Comparison of ENCODE assay signal across 8 mouse cellular contexts in the genomic region with DNA sequence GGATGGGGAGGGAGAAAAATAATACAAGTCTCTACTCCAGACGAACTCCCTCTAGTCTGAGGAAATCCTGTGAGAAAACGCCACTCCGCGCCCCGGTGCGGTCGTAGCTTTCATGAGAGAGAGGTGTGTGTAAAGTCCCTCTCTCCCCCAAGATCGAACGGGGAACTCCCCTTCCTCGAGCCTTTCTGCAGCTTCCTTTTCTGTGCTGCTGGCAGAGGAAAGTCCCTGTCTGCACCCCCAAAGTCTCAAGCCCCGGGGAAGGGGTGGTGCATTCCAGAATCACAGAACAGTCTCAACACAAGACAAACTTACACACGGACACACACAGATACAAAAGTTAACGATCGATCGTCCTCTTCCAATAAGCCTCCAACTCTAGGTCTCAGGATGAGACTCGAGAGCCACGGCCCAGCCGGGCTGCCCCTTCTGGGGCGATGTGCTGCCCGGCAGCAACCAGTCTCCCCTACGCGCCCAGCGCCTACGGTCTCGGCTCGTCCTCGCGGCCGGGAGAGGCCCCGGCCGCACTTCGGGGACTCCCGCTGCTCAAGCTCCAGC. TPM values are rescaled to one million over a fixed set of nuclear protein-coding genes. Genes with fewer than 3 reads are reported as not detected.
DNase-seq lines count a peak whose midpoint lies in the region; ATAC-seq and TF ChIP-seq lines count a peak whose summit lies in the region.

No protein-coding gene starts in this region.

- DNase-seq in urinary bladder, postnatal 14 days (ENCODE audit: low spot score): peak; percentile 53
- no peak for DNase-seq in urinary bladder, postnatal 36 days (ENCODE audit: low spot score in 2 of 2)
- DNase-seq in c-Kit-positive CD71-positive TER-119-negative erythroid progenitor cells, embryonic 14.5 days (ENCODE audit: low read depth): peak; percentile 53
- DNase-seq in heart, adult 9 months (ENCODE audit: low spot score in 2 of 2): peak; percentile 60 to 71
- DNase-seq in kidney, postnatal 0 days (ENCODE audit: low spot score): peak; percentile 71
- DNase-seq in spleen, adult 2 months (ENCODE audit: low read depth in 1 of 2, low spot score in 2 of 2): peak; percentile 79 to 85
- DNase-seq in cerebellum, adult 9-10 months: no peak

- peaks cover 9% of the 10 kb centered on the region for H3K4me1 ChIP-seq in kidney, postnatal 0 days (replicated peaks; ENCODE audit: insufficient read depth, low read length)
- peaks cover 8% of the 10 kb centered on the region; the same call in 1 of the 2 replicates for H3K4me1 ChIP-seq in spleen, adult 2 months (ENCODE audit: control insufficient read depth, insufficient read depth, insufficient read length)

- no peaks in the 10 kb centered on the region for H3K27me3 ChIP-seq in kidney, postnatal 0 days (ENCODE audit: insufficient read depth, low read length)
- no peaks in the 10 kb centered on the region for H3K27me3 ChIP-seq in spleen, adult 2 months (ENCODE audit: control insufficient read depth, insufficient read depth, low read length)

- H3K9ac ChIP-seq in kidney, postnatal 0 days (ENCODE audit: low read depth, low read length): peak overlapping the region; percentile 98

- H3K27ac ChIP-seq in kidney, postnatal 0 days: peak overlapping the region; percentile 86
- peak overlapping the region; percentile 98 for H3K27ac ChIP-seq in spleen, adult 2 months (ENCODE audit: insufficient read depth, low read length)

- H3K36me3 ChIP-seq in kidney, postnatal 0 days (ENCODE audit: insufficient read depth, low read length): no peaks in the 10 kb centered on the region
- peaks cover 2% of the 10 kb centered on the region for H3K36me3 ChIP-seq in spleen, adult 2 months (ENCODE audit: control insufficient read depth, insufficient read depth, low read length)

- H3K4me3 ChIP-seq in kidney, postnatal 0 days (replicated peaks; ENCODE audit: low read depth, low read length): peak overlapping the region; percentile 96
- peak overlapping the region; percentile 96 for H3K4me3 ChIP-seq in spleen, adult 2 months (ENCODE audit: extremely low read depth, insufficient read depth, insufficient read length)

- peak overlapping the region; percentile 74 for H3K4me2 ChIP-seq in kidney, postnatal 0 days (ENCODE audit: low read length)

- no peaks in the 10 kb centered on the region for H3K9me3 ChIP-seq in kidney, postnatal 0 days (replicated peaks; ENCODE audit: low read length)

- peak; percentile 3; the same call in 1 of the 2 replicates for ATAC-seq in kidney, postnatal 0 days (replicated peaks; ENCODE audit: low FRiP score, low read depth)
- peak; percentile 37 for ATAC-seq in megakaryocyte, adult 5-6 weeks (ENCODE audit: poor library complexity, severe bottlenecking)

- WGBS in kidney, postnatal 0 days: under 1% methylated on average over 33 of the region's 33 CpGs
- under 1% methylated on average over 33 of the region's 33 CpGs for WGBS in spleen, adult 2 months

- TF ChIP-seq CTCF in kidney, postnatal 0 days (IDR thresholded peaks at IDR 0.05; ENCODE audit: low read depth): no peak
- no peak for TF ChIP-seq CTCF in spleen, adult 2 months (IDR thresholded peaks at IDR 0.05; ENCODE audit: extremely low read depth, insufficient read depth, insufficient read length, insufficient replicate concordance)

- no peak for TF ChIP-seq POLR2A in spleen, adult 2 months (IDR thresholded peaks at IDR 0.05; ENCODE audit: low read depth, low read length)

RNA-seq across cellular contexts. Expression of a gene that starts 1.4 kb away (rescaled TPM):
- polyA plus RNA-seq in kidney, postnatal 0 days (2015; fragmentation: Nextera tagmentation; extraction: Ambion mirVana): 8.0 and 11.4 TPM in 2 replicates
- total RNA-seq in megakaryocyte, adult 5-6 weeks (2015): 58.4 and 62.3 TPM in 2 replicates
- 35.4 and 38.3 TPM in 2 replicates for total RNA-seq in megakaryocyte, adult 5-6 weeks (2017)
- 47.7 and 82.0 TPM in 2 replicates for polyA plus RNA-seq in spleen, adult 2 months (2012; rRNA removed)

RNA-seq across cellular contexts. Expression of a gene that starts 48.6 kb away (rescaled TPM):
- 7.4 and 7.9 TPM in 2 replicates for polyA plus RNA-seq in kidney, postnatal 0 days (2015; fragmentation: Nextera tagmentation; extraction: Ambion mirVana)
- total RNA-seq in megakaryocyte, adult 5-6 weeks (2015): 4.5 TPM in 2 replicates
- total RNA-seq in megakaryocyte, adult 5-6 weeks (2017): 3.0 and 4.6 TPM in 2 replicates
- 1.7 and 2.2 TPM in 2 replicates for polyA plus RNA-seq in spleen, adult 2 months (2012; rRNA removed)

Comparison
In these comparisons a context has a peak if more than half of its experiments do, and no peak if none do; other contexts are left out.
1. DNase-seq: peak in urinary bladder, postnatal 14 days (single experiment), c-Kit-positive CD71-positive TER-119-negative erythroid progenitor cells, embryonic 14.5 days (single experiment), heart, adult 9 months (2 of 2), kidney, postnatal 0 days (single experiment) and spleen, adult 2 months (2 of 2); none in urinary bladder, postnatal 36 days (0 of 2) and cerebellum, adult 9-10 months (single experiment).